Mouse (Mus musculus): ENCODE measurements around the gene Tstd1.

Gene Tstd1

DNA sequence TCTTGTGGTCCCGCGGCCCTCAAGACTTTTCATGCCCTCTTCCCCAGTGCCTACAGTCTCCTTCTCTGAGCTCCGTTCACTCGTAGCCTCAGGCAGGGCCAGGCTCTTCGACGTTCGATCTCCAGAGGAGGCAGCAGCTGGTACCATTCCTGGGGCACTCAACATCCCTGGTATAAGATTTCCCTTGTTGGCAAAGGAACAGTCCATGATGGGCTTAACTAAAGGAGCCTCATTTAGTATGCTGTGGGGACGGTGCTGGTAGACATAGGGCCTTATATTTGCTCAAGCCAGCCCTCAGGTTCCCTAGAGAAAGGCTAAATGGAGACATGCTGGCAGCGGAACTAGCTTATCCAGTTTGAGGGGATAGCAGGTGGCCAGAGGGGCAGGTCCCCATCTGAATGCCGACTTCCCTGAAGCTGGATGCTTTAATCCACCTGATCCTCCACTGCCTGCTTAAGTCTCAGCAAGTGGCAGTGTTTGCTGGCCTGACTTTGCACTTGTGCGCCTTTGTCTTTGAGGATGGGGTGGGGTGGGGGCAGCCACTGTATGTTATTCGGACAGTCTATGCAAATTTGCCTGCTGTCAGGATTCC, 715 bp downstream of the Tstd1 start:
- no peak for DNase-seq (ENCODE audit: low spot score)

DNA sequence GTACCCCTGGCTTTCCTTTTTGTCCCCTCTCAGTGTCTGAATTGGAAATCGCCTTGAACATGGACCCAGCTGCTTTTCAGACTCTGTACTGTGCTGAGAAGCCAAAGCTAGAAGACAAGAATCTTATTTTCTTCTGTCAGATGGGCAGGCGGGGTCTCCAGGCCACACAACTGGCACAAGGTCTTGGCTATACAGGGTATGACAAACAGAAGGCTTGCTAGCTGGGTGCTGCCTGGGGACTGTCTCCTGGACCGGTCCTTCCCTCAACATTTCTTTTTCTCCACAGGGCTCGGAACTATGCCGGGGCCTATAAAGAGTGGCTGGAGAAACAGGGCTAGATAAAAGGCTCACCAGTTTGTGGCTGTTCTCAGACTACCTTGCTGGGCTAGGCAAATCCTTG, 1.2 kb downstream of the Tstd1 start:
- no peak for DNase-seq (ENCODE audit: low spot score)

DNA sequence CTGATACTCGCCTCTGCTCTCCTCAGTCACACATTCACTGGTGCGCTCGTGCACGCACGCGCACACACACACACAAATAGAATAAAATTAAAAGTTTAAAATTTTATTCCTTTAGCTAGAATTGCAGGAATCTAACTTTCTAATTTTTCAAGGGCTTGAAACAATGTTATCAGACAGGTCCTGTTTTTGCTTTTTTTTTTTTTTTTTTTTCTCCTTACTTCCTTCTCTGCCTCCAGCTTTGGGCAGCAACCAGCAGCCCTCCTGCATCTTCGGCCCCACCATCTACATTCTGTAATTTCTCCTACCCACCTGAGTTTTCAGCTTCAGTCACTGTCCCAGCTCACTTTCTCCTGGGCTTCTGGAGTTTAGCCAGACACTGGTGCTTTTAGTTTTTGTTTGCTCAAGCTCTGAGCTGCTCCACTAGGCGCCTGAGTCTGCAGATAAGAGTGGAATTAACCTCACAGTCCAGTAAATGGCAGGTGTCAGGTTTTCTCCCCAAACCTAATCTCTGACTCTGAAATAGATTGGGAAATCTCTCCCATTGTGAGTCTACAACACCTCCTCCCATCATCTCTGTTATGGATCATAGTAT, 3.9 kb downstream of the Tstd1 start:
- no peak for DNase-seq (ENCODE audit: low spot score)

DNA sequence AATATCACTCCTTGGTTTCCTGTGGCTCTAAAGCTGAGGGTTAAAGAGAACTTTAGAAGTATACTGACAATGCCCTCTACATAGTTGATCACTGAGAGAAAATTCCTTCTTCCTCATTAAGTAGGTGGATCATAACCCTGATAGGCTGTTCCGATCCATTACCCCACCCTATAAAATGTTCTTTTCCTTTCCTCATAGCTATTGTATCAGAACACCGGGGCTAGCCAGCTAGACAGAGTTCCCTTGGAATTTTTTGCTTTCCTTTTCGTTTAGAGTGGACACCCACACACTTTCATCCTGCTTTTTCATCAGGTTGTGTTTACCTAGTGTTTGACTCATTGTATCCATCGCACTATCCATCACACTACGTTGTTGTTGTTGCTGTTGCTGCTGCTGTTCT, 6.0 kb downstream of the Tstd1 start:
- no peak for DNase-seq (ENCODE audit: low spot score)

DNA sequence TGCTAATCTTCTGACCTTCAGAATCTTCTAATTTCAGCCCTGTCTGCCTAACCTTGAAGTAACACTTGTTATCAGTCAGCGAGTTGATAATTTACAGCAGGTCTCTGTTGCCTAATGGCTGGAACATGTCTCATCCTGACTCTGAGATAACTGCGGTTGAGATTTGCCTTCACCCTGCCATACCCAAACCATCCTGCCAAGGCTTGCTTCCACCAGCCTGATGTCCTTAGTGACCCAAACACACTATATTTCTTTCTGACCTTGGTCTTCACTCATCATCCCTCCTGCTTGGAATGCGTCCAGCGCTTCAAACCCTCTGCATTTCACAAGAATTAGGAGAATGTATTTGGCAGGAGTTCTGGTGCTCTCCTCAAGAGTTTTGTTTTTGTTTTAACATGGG, 6.5 kb downstream of the Tstd1 start:
- DNase-seq (ENCODE audit: low spot score): peak; percentile 58

DNA sequence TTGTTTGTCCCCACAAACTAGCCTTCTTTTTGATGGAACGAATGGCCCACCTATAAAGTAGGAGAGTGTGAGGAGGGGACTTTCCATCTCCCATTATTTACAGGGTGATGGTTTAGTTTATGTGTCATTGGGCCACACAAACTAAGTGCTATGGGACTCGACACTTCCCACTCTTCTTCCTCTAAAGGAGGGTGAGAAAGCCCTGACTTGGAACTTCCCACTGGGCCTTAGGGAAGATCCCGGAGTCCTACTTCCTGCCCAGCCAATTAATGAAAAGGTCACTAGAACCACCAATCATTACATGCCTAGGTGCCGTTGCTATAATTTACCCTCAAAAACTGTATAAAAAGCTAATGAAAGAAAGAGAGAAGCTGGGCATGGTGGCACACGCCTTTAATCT, 13.5 kb downstream of the Tstd1 start:
- peak; percentile 50 for DNase-seq (ENCODE audit: low spot score)

DNA sequence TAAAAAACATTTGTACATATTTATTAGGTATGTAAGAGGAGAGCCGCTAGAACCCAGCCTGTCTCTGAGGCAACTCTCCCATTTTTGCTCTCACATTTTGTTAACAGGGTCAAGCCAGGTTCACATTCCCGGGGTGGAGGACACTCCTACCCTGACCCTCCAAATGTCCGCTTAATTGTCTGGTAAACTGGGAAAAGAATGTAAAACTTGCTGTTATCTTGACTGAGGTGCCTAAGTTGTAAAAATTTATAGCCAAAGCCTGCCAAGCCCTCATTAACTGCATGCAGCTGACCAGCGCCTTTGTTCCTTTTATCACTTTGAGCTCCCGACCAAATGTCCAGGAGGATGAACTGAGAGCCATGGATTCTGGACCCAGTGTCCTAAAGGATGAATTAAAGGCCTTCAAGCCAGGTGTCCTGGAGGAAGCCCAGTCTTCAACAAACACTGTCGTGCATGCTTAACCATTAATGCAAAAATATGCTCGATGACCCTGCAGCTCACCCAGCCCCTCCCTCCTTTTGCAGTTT, 16.7 kb downstream of the Tstd1 start:
- DNase-seq (ENCODE audit: low spot score): no peak

DNA sequence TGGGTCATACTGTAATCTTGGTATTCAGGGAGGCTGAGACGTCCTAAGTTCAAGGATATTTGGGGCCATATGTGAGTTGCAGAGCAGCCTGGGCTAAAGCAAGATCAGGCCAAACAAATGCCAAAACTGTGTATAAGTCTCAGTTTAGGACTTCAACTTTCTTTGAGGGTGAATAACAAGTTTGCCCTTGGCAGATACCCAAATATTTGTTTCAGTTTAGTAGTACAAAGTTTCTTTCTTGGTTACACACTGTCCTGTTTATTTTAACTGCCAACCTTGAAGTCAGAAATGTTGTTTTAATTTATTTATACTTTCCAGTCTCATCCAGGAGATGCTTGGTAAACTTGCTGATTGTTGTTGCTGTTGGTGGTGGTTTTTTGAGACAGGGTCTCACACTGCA, 17.3 kb downstream of the Tstd1 start:
- DNase-seq (ENCODE audit: low spot score): peak; percentile 57

DNA sequence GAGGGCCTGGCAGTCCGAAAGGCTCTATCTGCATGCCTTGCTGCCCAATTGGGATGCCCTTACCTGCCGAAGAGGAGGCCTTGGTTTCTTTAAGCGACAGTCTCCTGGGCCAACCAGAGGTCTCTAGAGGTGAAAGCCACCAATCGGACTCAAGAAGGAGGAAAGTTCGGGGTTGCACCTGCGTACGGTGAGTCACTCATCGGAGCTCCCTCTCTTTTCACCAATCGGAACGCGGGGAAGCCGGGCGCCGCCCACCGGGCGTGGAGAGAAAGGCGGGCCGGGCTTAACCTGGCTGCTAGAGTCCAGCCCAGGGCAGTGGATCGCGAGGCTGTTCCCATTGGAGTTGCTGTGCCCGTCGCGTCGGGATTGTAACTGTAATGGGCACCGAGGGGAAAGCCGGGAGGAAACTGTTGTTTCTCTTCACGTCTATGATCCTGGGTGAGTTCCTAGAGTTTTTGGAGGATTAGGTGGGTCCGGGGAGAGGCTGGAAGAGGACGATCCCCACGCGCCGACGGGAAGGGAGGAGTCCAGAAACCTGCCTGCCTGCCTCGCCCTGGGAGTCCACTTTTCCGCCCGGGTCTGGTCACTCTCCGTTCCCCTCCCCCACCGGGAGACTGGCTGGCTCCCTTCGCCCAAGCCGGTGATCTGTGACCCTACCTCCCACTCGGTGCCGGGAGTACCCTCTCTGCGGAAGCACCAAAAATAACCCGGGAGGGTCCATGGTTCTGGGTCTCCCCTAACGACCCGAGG, 18.8 kb downstream of the Tstd1 start, which contains the start of gene F11r:
TSS of gene F11r (plus strand) at position 272 of the 750 bp plus-strand sequence.
- DNase-seq (ENCODE audit: low spot score): no peak

DNA sequence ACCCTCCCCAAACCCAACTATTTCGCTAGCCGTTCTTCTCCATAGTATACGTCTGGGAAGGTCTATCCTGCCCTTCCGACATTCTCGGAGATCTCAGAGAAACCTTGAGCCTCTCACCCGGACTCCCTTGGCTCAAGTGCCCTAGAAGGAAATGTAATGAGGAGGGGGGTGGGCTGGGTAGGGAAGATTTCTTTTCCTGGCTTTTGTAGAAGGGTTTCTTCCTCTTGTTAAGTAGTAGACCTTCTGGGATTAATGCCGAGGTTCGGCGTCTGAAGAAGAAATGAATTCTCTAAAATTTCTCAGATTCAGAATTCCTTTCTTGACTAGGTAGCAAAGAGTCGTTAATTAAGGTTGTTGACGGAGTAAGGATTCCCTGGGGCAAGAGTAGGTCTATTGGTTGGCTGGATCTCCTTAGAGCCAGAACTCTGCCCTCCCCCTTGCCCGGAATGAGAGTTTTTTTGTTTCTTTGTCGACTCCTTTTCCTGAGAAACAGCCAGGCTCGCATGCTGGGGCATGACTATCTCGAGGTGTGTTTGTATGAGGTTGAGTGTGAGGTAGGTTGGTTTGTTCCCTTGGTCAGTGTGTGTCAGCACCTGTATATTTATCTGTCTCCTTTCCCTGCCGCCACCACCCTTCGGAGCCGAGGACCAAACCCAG, 19.5 kb downstream of the Tstd1 start:
- DNase-seq (ENCODE audit: low spot score): no peak

DNA sequence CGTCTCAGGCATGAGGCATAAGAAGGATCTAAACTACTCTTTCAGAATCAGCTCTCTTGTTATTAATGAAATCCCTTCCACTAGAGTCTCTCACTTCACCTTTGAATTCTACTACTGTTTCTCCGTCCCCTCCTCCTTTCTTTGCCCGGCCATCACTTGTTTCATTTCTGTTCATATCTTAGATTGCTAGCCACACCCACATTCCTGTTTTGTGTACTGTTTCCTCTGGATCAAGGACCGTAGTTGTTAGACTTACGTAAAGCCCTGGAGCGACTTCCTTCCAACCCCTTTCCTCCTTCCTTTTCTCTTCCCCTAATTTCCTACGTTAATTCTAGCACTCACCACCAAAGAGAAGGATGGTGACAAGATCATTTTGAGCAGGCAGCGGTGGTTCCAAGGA, 20.4 kb downstream of the Tstd1 start:
- no peak for DNase-seq (ENCODE audit: low spot score)

DNA sequence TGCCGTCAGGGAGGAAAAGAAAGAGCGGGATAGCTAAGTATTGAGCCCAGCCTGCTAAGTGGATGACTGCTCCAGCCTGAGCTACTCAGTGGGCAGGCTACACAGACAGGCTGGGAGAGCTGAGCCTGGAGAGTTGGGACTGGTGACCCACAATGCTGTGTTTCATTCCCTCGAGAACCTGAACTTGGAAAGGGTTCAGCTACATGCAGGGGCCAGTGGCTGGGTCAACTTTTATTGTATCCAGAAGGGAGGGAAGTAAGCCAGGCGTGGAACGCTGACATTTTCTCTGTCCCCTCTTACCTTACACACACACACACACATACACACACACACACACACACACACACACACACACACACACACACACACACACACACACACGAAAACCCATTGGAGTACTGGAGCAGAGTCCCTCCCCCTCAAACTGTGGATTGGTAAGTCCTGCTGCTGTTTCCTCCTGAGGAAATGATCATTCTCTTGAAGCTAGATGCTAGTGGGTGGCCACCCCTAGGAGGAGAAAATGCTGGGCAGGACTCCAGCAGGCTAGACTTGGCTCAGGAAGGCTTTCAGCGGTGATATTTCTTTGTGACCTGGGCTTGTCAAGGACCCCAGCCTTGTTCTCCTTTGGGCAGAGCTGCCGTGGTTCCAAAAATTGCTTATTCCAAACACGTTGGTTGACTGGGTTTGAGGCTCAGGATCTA, 21.5 kb downstream of the Tstd1 start:
- DNase-seq (ENCODE audit: low spot score): peak; percentile 81

DNA sequence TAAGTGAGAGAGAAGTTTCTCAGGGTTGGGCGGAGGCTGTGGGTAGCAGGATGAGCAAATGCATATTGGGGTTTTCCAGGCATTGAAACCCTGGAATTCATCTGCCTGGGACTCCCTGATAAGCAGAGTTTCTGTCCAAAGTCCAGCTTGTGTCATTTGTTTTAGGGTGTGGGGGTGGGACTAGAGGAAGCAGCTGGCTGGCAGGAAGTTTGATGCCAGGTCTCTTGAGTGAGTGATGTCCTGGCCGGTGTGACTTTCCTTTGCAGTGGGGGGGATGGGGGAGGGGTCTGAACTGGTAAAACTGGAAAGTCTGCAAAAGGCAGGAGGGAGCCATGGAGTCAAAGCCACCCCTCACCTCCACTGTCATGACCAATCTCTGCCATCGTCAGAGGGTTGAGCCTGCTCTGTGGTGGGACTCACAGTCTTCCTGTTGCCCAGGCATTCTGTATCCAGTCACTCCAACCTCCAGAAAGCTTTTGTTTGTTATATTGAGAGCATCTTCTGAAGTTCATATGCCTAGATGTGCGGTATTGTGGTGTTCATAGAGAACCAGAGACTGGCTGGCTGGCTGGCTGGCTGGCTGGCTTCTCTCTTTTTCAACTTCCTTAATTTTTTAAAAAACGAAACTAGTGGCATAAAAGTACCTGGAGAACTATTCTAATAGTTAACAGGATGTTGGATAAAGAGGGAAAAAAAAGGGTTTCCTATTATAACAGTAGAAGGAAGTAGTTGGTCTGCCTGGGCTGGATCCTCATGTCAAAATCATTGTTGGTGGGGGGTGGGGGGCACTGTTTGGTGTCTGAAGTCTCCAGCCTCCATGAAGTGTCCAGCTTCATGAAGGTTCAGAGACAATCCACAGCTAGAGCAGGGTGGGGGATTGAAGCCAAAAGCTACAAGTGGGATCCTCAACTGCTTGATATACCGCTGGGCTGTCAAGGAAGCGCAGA, 23.1 kb downstream of the Tstd1 start:
- DNase-seq (ENCODE audit: low spot score): no peak

DNA sequence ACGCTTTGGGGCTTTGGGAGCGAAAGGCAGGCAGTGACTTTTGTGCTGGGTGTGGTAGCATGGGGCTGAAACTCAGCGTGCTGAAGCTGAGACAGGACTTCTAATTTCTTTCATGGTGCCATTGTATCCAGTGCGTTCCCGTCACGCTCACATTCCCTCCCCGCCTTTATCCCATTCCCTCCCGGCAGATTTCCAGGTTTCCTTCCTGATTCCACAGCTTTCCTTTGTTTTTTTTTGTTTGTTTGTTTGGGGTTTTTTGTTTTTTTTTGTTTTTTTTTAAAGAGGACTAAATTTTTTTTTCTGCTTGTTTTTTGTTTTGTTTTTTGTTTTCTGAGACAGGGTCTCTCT, 23.7 kb downstream of the Tstd1 start:
- no peak for DNase-seq (ENCODE audit: low spot score)

DNA sequence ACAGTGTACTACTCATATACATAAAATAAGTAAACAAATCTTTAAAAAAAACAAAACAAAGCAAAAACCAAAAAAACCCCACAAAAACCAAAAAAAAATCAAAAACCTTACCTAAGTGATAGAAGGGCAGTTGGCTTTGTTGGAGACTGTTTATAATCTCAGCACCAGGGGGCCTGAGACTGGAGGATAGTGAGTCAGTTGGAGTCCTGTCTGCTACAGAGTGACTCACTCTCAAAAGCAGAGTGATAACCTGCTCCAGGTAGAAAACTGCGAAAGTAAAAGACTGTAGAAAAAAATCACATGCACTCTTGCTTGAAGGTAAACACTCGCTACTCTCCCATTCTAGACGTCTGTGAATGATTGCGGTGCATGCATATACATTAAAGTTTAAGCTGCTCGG, 26.4 kb downstream of the Tstd1 start:
- no peak for DNase-seq (ENCODE audit: low spot score)

DNA sequence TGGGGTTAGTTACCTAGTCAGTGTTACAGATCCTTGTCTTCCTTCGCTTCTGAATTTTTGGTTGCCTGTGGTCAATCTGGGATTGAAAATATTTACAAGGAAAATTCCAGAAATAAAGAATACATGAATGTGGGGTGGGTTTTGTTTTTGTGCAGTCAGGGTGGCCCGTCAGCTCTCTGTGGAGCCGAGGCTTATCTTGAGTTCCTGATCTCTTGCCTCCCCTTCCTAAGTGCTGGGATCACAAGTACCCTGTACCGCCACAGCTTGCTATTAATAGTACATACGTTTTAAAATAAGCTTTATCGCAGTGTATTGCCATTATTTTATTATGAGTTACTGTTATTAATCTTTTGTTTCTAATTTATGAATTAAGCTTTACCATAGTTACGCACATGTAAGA, 28.2 kb downstream of the Tstd1 start:
- DNase-seq (ENCODE audit: low spot score): no peak

DNA sequence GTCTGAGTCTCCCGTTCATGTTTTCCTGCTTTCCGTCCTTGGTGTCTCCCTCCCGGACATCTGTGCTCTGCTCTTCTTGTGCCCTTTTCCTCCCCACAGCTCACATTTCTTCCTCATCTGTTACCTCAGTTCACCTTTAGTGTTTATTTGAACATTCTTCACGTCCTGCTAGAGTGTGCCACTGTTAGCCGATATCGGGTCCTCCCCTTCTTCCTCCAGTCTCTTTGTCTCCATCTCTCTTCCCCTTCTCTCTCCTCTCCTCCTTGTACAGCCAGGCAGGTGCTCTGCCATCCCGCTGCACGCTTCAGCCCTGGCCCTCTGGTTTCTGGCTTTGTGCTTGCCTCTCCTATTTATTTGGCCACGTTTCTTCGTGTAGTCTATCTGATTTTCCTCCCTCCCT, 29.0 kb downstream of the Tstd1 start:
- no peak for DNase-seq (ENCODE audit: low spot score)

DNA sequence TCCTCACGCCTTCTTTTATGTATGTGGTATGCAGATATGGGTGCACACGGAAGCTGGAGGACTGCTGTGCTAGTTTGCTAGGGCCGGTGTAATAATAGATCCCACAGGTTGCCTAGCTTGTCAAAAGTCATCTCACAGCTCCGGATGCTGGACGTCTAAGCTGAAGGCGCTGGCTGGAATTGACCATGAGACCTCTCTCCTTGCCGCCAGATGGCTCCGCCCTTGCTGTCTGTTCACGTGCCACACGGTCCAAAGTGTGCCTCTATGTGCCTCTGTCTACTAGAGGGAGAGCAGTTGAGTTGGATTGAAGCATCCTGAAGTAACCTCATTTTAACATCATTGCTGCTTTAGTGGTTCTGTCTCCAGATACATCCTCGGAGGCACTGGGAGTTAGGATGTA, 31.4 kb downstream of the Tstd1 start:
- DNase-seq (ENCODE audit: low spot score): no peak

DNA sequence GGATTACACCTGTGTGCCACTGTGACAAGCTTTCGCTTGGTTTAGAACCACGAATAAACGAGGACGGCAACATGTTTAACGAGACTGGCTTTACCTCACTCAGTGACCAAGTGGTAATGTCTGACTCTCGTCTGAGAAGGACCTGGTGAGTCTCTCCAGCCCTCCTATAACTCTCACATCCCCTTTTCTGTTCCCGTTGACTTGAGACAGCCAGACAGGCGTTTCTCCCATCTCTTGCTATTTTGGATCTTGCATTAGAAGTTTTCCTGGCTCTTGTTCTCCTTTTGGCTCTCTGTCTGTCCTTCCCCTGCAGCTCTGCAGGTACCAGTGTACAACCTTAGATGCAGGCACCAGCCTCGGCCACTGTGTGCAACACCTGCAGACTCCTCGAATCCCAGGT, 32.3 kb downstream of the Tstd1 start:
- no peak for DNase-seq (ENCODE audit: low spot score)

DNA sequence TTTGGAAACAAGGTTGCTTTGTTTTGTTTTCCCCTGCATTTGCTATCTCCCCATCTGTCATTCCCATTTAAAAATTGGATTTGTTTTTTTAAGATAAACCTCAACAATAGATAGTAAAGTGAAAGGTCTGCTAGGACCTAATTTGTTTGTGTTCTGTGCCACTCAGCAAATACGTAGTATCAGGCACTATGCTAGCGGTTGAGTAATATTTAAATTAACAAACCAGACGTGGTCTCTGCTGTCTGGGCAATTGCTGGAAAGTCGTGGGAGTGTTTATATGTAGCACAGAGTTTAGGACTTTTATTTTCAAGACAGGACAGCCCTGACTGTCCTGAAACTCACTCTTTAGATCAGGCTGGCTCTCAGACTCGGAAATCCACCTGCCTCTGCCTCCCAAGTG, 33.9 kb downstream of the Tstd1 start:
- DNase-seq (ENCODE audit: low spot score): no peak

DNA sequence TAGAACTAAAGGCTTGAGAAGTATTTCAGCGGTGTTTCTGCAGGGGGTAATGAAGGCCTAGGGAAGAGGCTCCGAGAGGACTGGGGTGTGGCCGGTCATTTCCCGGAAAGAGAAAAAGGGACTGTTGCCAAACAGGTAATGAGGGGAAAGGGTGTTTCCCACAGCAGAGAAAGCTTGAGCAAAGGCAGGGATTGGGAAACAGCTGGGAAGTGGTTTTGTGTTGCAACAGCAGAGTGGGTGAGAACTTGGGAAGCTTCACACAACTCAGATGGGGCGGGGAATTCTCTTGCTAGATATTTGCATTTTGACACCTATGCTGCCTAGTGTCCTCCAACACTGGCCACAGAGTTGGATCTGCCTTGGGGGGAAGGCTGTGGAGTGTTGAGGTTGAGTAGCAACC, 34.3 kb downstream of the Tstd1 start:
- DNase-seq (ENCODE audit: low spot score): peak; percentile 75
